Mouse (Mus musculus): Measurements from ENCODE around the gene Efcab8. TPM values are rescaled to one million over a fixed set of nuclear protein-coding genes. Genes with fewer than 3 reads are reported as not detected.
A peak's percentile ranks its signal among the peaks of the same experiment; 100 is the strongest.

Gene Efcab8
- total and polyA plus RNA-seq, 3 experiments, result 0.04 to 0.19 TPM; not detected in 1

GRCm38 (mm10) chr2:153778638-153779362 is 931 bp upstream of the Efcab8 start (continued):
- no peak for TF ChIP-seq USF2 (IDR thresholded peaks at IDR 0.05; ENCODE audit: borderline replicate concordance in 1 of 2, insufficient read depth in 1 of 2, low read depth in 1 of 2, low read length in 2 of 2)
- TF ChIP-seq ZMIZ1 (IDR thresholded peaks at IDR 0.05; ENCODE audit: low read depth, low read length), result peak; percentile 40; the same call in 1 of the 2 replicates

DNA sequence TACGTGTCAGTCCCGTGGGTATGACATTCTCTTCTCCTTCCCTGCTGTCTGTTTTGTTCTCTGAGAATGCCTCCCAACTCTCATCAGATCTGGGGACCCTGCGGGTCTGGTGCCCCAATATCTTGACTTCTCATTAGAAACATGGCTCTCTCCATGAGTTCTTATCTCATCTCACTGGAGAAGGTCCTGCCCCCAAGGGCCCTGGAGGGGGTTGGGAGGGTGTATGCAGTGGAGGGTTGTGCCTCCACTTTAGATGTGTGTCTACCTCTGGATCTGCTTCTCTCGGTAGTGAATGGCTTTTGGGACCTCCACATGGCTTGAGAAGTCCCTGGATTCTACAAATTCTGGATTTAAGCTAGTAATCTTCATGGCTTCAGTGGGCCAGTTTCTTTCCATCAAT is 1.4 kb downstream of the Efcab8 start:
- DNase-seq (ENCODE audit: low read depth, low spot score), result peak; percentile 19
- H3K9ac ChIP-seq (ENCODE audit: control insufficient read depth, low read depth, low read length, poor library complexity, severe bottlenecking), result no peak overlapping the region
- H3K9me3 ChIP-seq (replicated peaks; ENCODE audit: insufficient read depth, low read length), result no peaks in the 10 kb centered on the region
- H3K27me3 ChIP-seq (ENCODE audit: control insufficient read depth in 1 of 2, insufficient read depth in 2 of 2, low read length in 2 of 2), result no peaks in the 10 kb centered on the region
- H3K79me2 ChIP-seq (ENCODE audit: control insufficient read depth, insufficient read depth, low read length, poor library complexity), result no peaks in the 10 kb centered on the region; the same call in 1 of the 2 replicates
- no peak overlapping the region for H3K27ac ChIP-seq (ENCODE audit: control insufficient read depth, low read depth, low read length)
- H3K4me3 ChIP-seq (ENCODE audit: control insufficient read depth in 1 of 2, insufficient read depth in 1 of 2, low read depth in 2 of 2, low read length in 2 of 2), result no peak overlapping the region
- H3K4me1 ChIP-seq (ENCODE audit: control insufficient read depth in 1 of 2, insufficient read depth in 2 of 2, low read length in 2 of 2), result peaks cover 13 to 31% of the 10 kb centered on the region in 2 experiments
- no peak for TF ChIP-seq ZNF384 (IDR thresholded peaks at IDR 0.05; ENCODE audit: low read depth, low read length)
- TF ChIP-seq SIN3A (IDR thresholded peaks at IDR 0.05; ENCODE audit: low read length), result no peak
- no peak for TF ChIP-seq MYC (IDR thresholded peaks at IDR 0.05; ENCODE audit: low read depth, low read length)
- no peak for TF ChIP-seq ZMIZ1 (IDR thresholded peaks at IDR 0.05; ENCODE audit: low read depth, low read length)
- no peak for TF ChIP-seq CHD1 (IDR thresholded peaks at IDR 0.05; ENCODE audit: low read depth, low read length)
- no peak for TF ChIP-seq MXI1 (IDR thresholded peaks at IDR 0.05; ENCODE audit: low read depth, low read length)
- TF ChIP-seq MAFK (IDR thresholded peaks at IDR 0.05; ENCODE audit: borderline replicate concordance, low read depth, low read length), result no peak
- no peak for TF ChIP-seq POLR2A (IDR thresholded peaks at IDR 0.05; ENCODE audit: control insufficient read depth in 1 of 2, insufficient read depth in 1 of 2, low read depth in 1 of 2, low read length in 2 of 2, poor library complexity in 1 of 2)
- peaks cover 0 to 16% of the 10 kb centered on the region in 2 experiments; a peak in 2 of 4 replicates for H3K36me3 ChIP-seq (ENCODE audit: control insufficient read depth in 1 of 2, insufficient read depth in 2 of 2, low read length in 2 of 2)

DNA sequence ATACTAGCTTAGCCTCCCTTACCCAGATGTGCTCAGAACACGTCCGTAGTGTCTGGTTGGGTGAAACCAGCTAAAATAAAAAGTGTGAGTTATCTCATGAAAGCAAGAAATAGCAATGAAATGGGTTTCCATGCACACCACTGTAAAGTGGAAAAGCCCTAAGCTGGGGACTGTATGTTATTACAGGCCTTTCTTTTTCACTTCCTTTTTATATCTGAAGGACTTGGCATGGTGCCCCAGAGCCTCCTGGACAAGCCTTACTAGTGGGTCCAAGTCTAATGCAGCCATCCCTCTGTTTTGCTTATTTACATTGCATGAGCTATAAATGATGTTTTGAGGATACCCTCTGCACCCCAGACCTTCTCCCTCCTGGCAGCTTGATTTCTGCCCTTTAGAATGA is 4.9 kb downstream of the Efcab8 start:
- Histone ChIP-seq H3K9me3 (replicated peaks; ENCODE audit: insufficient read depth, low read length) (no peaks in the 10 kb centered on the region), H3K4me1 (ENCODE audit: control insufficient read depth in 1 of 2, insufficient read depth in 2 of 2, low read length in 2 of 2) (peaks cover 11 to 24% of the 10 kb centered on the region in 2 experiments), H3K36me3 (ENCODE audit: control insufficient read depth in 1 of 2, insufficient read depth in 2 of 2, low read length in 2 of 2) (peaks cover 0 to 12% of the 10 kb centered on the region in 2 experiments; a peak in 2 of 4 replicates), H3K4me3 (ENCODE audit: control insufficient read depth in 1 of 2, insufficient read depth in 1 of 2, low read depth in 2 of 2, low read length in 2 of 2) (no peak overlapping the region), H3K27ac (ENCODE audit: control insufficient read depth, low read depth, low read length) (no peak overlapping the region), H3K9ac (ENCODE audit: control insufficient read depth, low read depth, low read length, poor library complexity, severe bottlenecking) (no peak overlapping the region), H3K79me2 (ENCODE audit: control insufficient read depth, insufficient read depth, low read length, poor library complexity) (no peaks in the 10 kb centered on the region), H3K27me3 (ENCODE audit: control insufficient read depth in 1 of 2, insufficient read depth in 2 of 2, low read length in 2 of 2) (no peaks in the 10 kb centered on the region)
- TF ChIP-seq TAL1 (IDR thresholded peaks at IDR 0.05; ENCODE audit: low read length), result no peak
- TF ChIP-seq NELFE (IDR thresholded peaks at IDR 0.05; ENCODE audit: low read depth, low read length), result no peak
- TF ChIP-seq USF2 (IDR thresholded peaks at IDR 0.05; ENCODE audit: borderline replicate concordance in 1 of 2, insufficient read depth in 1 of 2, low read depth in 1 of 2, low read length in 2 of 2), result no peak
- TF ChIP-seq CTCF (IDR thresholded peaks at IDR 0.05 in 2 of 3, conservative IDR thresholded peaks at IDR 0.05 in 1 of 3; ENCODE audit: control insufficient read depth in 1 of 3, insufficient read depth in 1 of 3, low read depth in 2 of 3, low read length in 3 of 3, poor library complexity in 1 of 3, severe bottlenecking in 1 of 3), result no peak
- TF ChIP-seq SMC3 (IDR thresholded peaks at IDR 0.05; ENCODE audit: low read depth, low read length), result no peak
- no peak for TF ChIP-seq UBTF (IDR thresholded peaks at IDR 0.05; ENCODE audit: borderline replicate concordance, insufficient read depth, low read depth, low read length)
- peak in 1 of 2 experiments; percentile 40; a peak in 1 of 4 replicates for TF ChIP-seq EP300 (IDR thresholded peaks at IDR 0.05; ENCODE audit: low read depth in 1 of 2, low read length in 2 of 2)
- DNase-seq (ENCODE audit: low read depth, low spot score), result peak; percentile 72

Data from MEL (cell line).